28 mouse cellular contexts compared by ENCODE assay signal in genomic region chr10:78586026-78586425, GRCm38 (mm10). TPM values are rescaled to one million over a fixed set of nuclear protein-coding genes. Genes with fewer than 3 reads are reported as not detected.
"Had no signal": no experiment of that assay in that cellular context is flagged by ENCODE, and none has a peak within 500 bp of the region (broad histone marks: within the 10 kb centered on the region; RNA-seq: fewer than 3 reads in every experiment).

No protein-coding gene starts in this region.

- H3K27ac ChIP-seq: liver, embryonic 13.5 days; midbrain, embryonic 12.5 days; midbrain, embryonic 15.5 days; neural tube, embryonic 12.5 days; neural tube, embryonic 15.5 days; stomach, embryonic 15.5 days had no signal

- H3K9me3 ChIP-seq: liver, embryonic 13.5 days; midbrain, embryonic 12.5 days; midbrain, embryonic 15.5 days; neural tube, embryonic 12.5 days; neural tube, embryonic 15.5 days; stomach, embryonic 15.5 days had no signal

- H3K27me3 ChIP-seq: midbrain, embryonic 12.5 days; midbrain, embryonic 15.5 days; neural tube, embryonic 12.5 days; stomach, embryonic 15.5 days had no signal

- H3K4me1 ChIP-seq: liver, embryonic 13.5 days; midbrain, embryonic 12.5 days; neural tube, embryonic 15.5 days had no signal

- H3K4me3 ChIP-seq: liver, embryonic 13.5 days; midbrain, embryonic 12.5 days; midbrain, embryonic 15.5 days; neural tube, embryonic 12.5 days; neural tube, embryonic 15.5 days; stomach, embryonic 15.5 days had no signal

- ATAC-seq: midbrain, embryonic 15.5 days had no signal

- DNase-seq: kidney, adult 9 months; kidney, postnatal 14 days; kidney, postnatal 4 days; liver, embryonic 13.5 days; lung, adult 2 months; lung, postnatal 14 days; lung, postnatal 4 days; right cerebral cortex, postnatal 25 days; spleen, adult 18-20 months; thymus, adult 2 months; thymus, postnatal 14 days had no signal

RNA-seq across cellular contexts. Expression of gene Olfr1357, which starts 31.8 kb away (rescaled TPM):
- total RNA-seq: layer of hippocampus, adult 18-20 months; layer of hippocampus, postnatal 14 days; left cerebral cortex, adult 8-10 months; left cerebral cortex, postnatal 25 days; liver, adult 2 months; megakaryocyte, adult 5-6 weeks had no signal
- polyA plus RNA-seq: kidney, embryonic 16.5 days; limb, embryonic 11.5 days; limb, embryonic 14.5 days; liver, adult 2 months; liver, embryonic 13.5 days; liver, embryonic 16.5 days; lung, adult 2 months; lung, embryonic 16.5 days; midbrain, embryonic 12.5 days; midbrain, embryonic 15.5 days; neural tube, embryonic 12.5 days; neural tube, embryonic 15.5 days; stomach, embryonic 15.5 days; thymus, adult 2 months; urinary bladder, adult 2 months had no signal
